Mouse (Mus musculus): ENCODE data around the gene Olfr859. TPM values are rescaled to one million over a fixed set of nuclear protein-coding genes. Genes with fewer than 3 reads are reported as not detected.

Olfr859 gene
- polyA plus RNA-seq (2014; fragmentation: Illumina TruSeq; extraction: RNeasy Lipid Tissue Mini Kit (QIAGEN cat#74804); ENCODE audit: low read depth, low replicate concordance): not detected

DNA sequence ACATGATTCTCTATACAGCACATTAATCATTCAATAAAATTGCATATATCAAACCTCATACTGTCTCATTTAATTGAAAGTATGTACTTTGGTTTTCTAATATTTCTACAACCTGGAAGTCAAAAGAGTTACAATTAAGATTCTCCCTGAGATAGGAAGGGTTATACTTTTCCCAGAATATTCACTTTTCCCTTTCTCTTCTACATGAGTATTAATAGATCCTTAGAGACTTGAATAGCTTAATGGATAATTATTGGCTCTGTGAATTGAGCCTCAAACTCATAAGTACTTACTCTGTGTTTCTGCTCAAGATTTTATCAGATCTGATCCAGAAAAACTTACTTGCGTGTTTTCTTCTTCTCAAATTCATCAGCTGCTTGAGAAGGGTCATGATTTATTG, at the start of gene Olfr859:
Gene Olfr859, plus strand, starts transcription at position 301 of the 400 bp plus-strand sequence.

DNA sequence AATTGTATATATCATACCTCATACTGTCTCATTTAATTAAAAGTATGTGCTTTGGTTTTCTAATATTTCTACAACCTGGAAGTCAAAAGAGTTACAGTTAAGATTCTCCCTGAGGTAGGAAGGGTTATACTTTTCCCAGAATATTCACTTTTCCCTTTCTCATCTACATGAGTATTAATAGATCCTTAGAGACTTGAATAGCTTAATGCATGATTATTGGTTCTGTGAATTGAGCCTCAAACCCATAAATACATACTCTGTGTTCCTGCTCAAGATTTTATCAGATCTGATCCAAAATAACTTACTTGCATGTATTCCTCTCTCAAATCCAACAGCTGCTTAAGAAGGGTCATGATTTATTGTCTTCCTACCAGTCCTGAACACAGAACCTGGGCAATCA, 24.7 kb upstream of the Olfr859 start, which contains the start of gene Olfr58:
Gene Olfr58, plus strand, starts transcription at position 301 of the 400 bp plus-strand sequence.

GRCm38 (mm10) chr9:19849647-19850046, 44.9 kb downstream of the Olfr859 start, which contains the start of gene Olfr860:
Olfr860 (minus strand) TSS chr9:19849747.

Other genes starting within 250 kb of the Olfr859 start
- not detected for gene Olfr854, start 237.5 kb upstream of the Olfr859 start, polyA plus RNA-seq (2014; fragmentation: Illumina TruSeq; extraction: RNeasy Lipid Tissue Mini Kit (QIAGEN cat#74804); ENCODE audit: low read depth, low replicate concordance)
- gene Olfr855, start 222.3 kb upstream of the Olfr859 start, polyA plus RNA-seq (2014; fragmentation: Illumina TruSeq; extraction: RNeasy Lipid Tissue Mini Kit (QIAGEN cat#74804); ENCODE audit: low read depth, low replicate concordance): not detected
- gene Zfp317, start 182.8 kb upstream of the Olfr859 start, polyA plus RNA-seq (2014; fragmentation: Illumina TruSeq; extraction: RNeasy Lipid Tissue Mini Kit (QIAGEN cat#74804); ENCODE audit: low read depth, low replicate concordance): 15.2 TPM
- not detected for gene Olfr857, start 95.5 kb upstream of the Olfr859 start, polyA plus RNA-seq (2014; fragmentation: Illumina TruSeq; extraction: RNeasy Lipid Tissue Mini Kit (QIAGEN cat#74804); ENCODE audit: low read depth, low replicate concordance)
- gene Olfr58, start 24.6 kb upstream of the Olfr859 start, polyA plus RNA-seq (2014; fragmentation: Illumina TruSeq; extraction: RNeasy Lipid Tissue Mini Kit (QIAGEN cat#74804); ENCODE audit: low read depth, low replicate concordance): not detected
- gene Olfr860, start 44.8 kb downstream of the Olfr859 start, polyA plus RNA-seq (2014; fragmentation: Illumina TruSeq; extraction: RNeasy Lipid Tissue Mini Kit (QIAGEN cat#74804); ENCODE audit: low read depth, low replicate concordance): not detected
- not detected for gene Olfr862, start 83.1 kb downstream of the Olfr859 start, polyA plus RNA-seq (2014; fragmentation: Illumina TruSeq; extraction: RNeasy Lipid Tissue Mini Kit (QIAGEN cat#74804); ENCODE audit: low read depth, low replicate concordance)
- gene Olfr77, start 112.0 kb downstream of the Olfr859 start, polyA plus RNA-seq (2014; fragmentation: Illumina TruSeq; extraction: RNeasy Lipid Tissue Mini Kit (QIAGEN cat#74804); ENCODE audit: low read depth, low replicate concordance): not detected
- gene Olfr866, start 223.1 kb downstream of the Olfr859 start, polyA plus RNA-seq (2014; fragmentation: Illumina TruSeq; extraction: RNeasy Lipid Tissue Mini Kit (QIAGEN cat#74804); ENCODE audit: low read depth, low replicate concordance): not detected

Data from adipose tissue, adult 10 weeks (tissue).